Mouse (Mus musculus): Measurements from ENCODE around the gene Uqcc1. TPM values are rescaled to one million over a fixed set of nuclear protein-coding genes. Genes with fewer than 3 reads are reported as not detected.

The Uqcc1 gene
- total and polyA plus RNA-seq, 3 experiments = 35.3 to 55.2 (median 49.8) TPM

GRCm38 (mm10) chr2:155894307-155895045 is 35.6 kb downstream of the Uqcc1 start:
- DNase-seq (ENCODE audit: extremely low read depth) = no peak
- no peak overlapping the region for H3K27ac ChIP-seq (ENCODE audit: insufficient read depth, low read depth)
- no peak overlapping the region for H3K9ac ChIP-seq (ENCODE audit: insufficient read depth, low read depth)
- no peak overlapping the region for H3K4me3 ChIP-seq (replicated peaks in 1 of 3; ENCODE audit: low read depth in 2 of 3, low read length in 2 of 3, poor library complexity in 1 of 3)
- H3K9me3 ChIP-seq (replicated peaks; ENCODE audit: low read length) = no peaks in the 10 kb centered on the region
- no peak for TF ChIP-seq SIN3A (IDR thresholded peaks at IDR 0.05; ENCODE audit: low read length)
- no peak for TF ChIP-seq TCF12 (IDR thresholded peaks at IDR 0.05; ENCODE audit: low read depth, low read length)
- no peak for TF ChIP-seq MXI1 (IDR thresholded peaks at IDR 0.05; ENCODE audit: low read depth, low read length)
- TF ChIP-seq TBP (conservative IDR thresholded peaks at IDR 0.05; ENCODE audit: low read depth, low read length) = no peak
- no peak for TF ChIP-seq PAX5 (IDR thresholded peaks at IDR 0.05; ENCODE audit: low read length)
- TF ChIP-seq USF2 (conservative IDR thresholded peaks at IDR 0.05; ENCODE audit: low read depth, low read length) = no peak
- no peak for TF ChIP-seq KAT2A (IDR thresholded peaks at IDR 0.05; ENCODE audit: insufficient replicate concordance, low read length)
- no peak for TF ChIP-seq ZMIZ1 (IDR thresholded peaks at IDR 0.05; ENCODE audit: low read depth, low read length)
- TF ChIP-seq ELF1 (IDR thresholded peaks at IDR 0.05; ENCODE audit: low read depth, low read length) = no peak
- no peak for TF ChIP-seq BHLHE40 (IDR thresholded peaks at IDR 0.05; ENCODE audit: low read depth, low read length)
- no peak for TF ChIP-seq CTCF (conservative IDR thresholded peaks at IDR 0.05 in 1 of 2, IDR thresholded peaks at IDR 0.05 in 1 of 2; ENCODE audit: low read depth in 2 of 2, low read length in 2 of 2)
- no peak for TF ChIP-seq NELFE (IDR thresholded peaks at IDR 0.05; ENCODE audit: low read depth, low read length)
- no peak for TF ChIP-seq ZKSCAN1 (IDR thresholded peaks at IDR 0.05; ENCODE audit: borderline replicate concordance, low read depth, low read length)
- TF ChIP-seq ZC3H11A (IDR thresholded peaks at IDR 0.05; ENCODE audit: low read depth, low read length) = no peak
- no peak for TF ChIP-seq MAFK (IDR thresholded peaks at IDR 0.05; ENCODE audit: insufficient replicate concordance, low read length)
- TF ChIP-seq MAZ (IDR thresholded peaks at IDR 0.05; ENCODE audit: low read depth, low read length) = no peak
- no peak for TF ChIP-seq CHD1 (IDR thresholded peaks at IDR 0.05; ENCODE audit: low read depth, low read length)
- no peak for TF ChIP-seq MEF2A (IDR thresholded peaks at IDR 0.05; ENCODE audit: borderline replicate concordance, low read depth, low read length)
- TF ChIP-seq RCOR1 (conservative IDR thresholded peaks at IDR 0.05; ENCODE audit: low read depth, low read length) = no peak
- TF ChIP-seq EP300 (IDR thresholded peaks at IDR 0.05; ENCODE audit: low read length) = no peak
- H3K4me2 ChIP-seq (ENCODE audit: insufficient read depth, low read depth, poor library complexity, severe bottlenecking) = no peak overlapping the region
- no peaks in the 10 kb centered on the region for H3K27me3 ChIP-seq (replicated peaks)
- dilution Hi-C loops (cut with MboI; ENCODE audit: extremely low pct_ligation_motif_present, extremely low pct_unique_long_range_greater_than_20kb, low sequenced_read_pairs) = no loop called here
- no peaks in the 10 kb centered on the region for H3K79me2 ChIP-seq (replicated peaks; ENCODE audit: control insufficient read depth, extremely low read depth, insufficient read depth, poor library complexity, severe bottlenecking)
- H3K36me3 ChIP-seq (replicated peaks in 1 of 2; ENCODE audit: control insufficient read depth in 1 of 2, insufficient read depth in 1 of 2, low read length in 1 of 2) = peaks cover 18 to 82% of the 10 kb centered on the region in 2 experiments
- in situ Hi-C loops (cut with MboI; ENCODE audit: low pct_ligation_motif_present, low pct_unique_long_range_greater_than_20kb, low sequenced_read_pairs) = no loop called here
- H3K4me1 ChIP-seq (ENCODE audit: control insufficient read depth in 1 of 2, insufficient read depth in 2 of 2) = no peaks in the 10 kb centered on the region

DNA sequence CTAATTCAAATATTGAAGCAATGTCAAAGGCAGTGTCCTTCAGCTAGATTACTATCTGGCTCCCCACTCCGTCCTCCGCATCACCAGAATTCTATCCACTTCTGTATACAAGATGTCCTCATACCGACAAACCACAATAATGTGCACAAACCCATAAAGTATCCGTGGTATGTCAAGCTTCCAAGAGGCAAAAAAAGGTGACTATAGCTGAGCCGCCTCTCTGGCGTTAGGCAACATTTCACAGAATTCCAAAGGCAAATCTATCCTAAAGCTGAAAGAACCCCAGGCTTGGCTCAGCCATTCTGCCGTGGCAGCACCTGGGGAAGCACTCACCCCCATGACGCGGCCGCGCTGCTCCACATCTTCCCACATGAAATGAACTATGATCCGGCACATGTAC is 43.3 kb downstream of the Uqcc1 start:
- H3K4me2 ChIP-seq (ENCODE audit: insufficient read depth, low read depth, poor library complexity, severe bottlenecking) = no peak overlapping the region
- H3K27me3 ChIP-seq (replicated peaks) = no peaks in the 10 kb centered on the region
- dilution Hi-C loops (cut with MboI; ENCODE audit: extremely low pct_ligation_motif_present, extremely low pct_unique_long_range_greater_than_20kb, low sequenced_read_pairs) = no loop called here
- no peak overlapping the region for H3K4me3 ChIP-seq (replicated peaks in 1 of 3; ENCODE audit: low read depth in 2 of 3, low read length in 2 of 3, poor library complexity in 1 of 3)
- no peak for DNase-seq (ENCODE audit: extremely low read depth)
- no peak for TF ChIP-seq NELFE (IDR thresholded peaks at IDR 0.05; ENCODE audit: low read depth, low read length)
- no peak for TF ChIP-seq USF2 (conservative IDR thresholded peaks at IDR 0.05; ENCODE audit: low read depth, low read length)
- no peak for TF ChIP-seq TBP (conservative IDR thresholded peaks at IDR 0.05; ENCODE audit: low read depth, low read length)
- TF ChIP-seq JUN (IDR thresholded peaks at IDR 0.05; ENCODE audit: insufficient read depth, low read depth, low read length) = no peak
- no peak for TF ChIP-seq MYC (IDR thresholded peaks at IDR 0.05; ENCODE audit: low read depth, low read length)
- TF ChIP-seq RCOR1 (conservative IDR thresholded peaks at IDR 0.05; ENCODE audit: low read depth, low read length) = no peak
- no peak for TF ChIP-seq ZKSCAN1 (IDR thresholded peaks at IDR 0.05; ENCODE audit: borderline replicate concordance, low read depth, low read length)
- no peak for TF ChIP-seq ELF1 (IDR thresholded peaks at IDR 0.05; ENCODE audit: low read depth, low read length)
- TF ChIP-seq USF1 (IDR thresholded peaks at IDR 0.05; ENCODE audit: low read depth, low read length) = no peak
- TF ChIP-seq ZMIZ1 (IDR thresholded peaks at IDR 0.05; ENCODE audit: low read depth, low read length) = no peak
- no peak for TF ChIP-seq KAT2A (IDR thresholded peaks at IDR 0.05; ENCODE audit: insufficient replicate concordance, low read length)
- TF ChIP-seq JUND (conservative IDR thresholded peaks at IDR 0.05; ENCODE audit: low read depth, low read length) = no peak
- no peak for TF ChIP-seq HCFC1 (IDR thresholded peaks at IDR 0.05; ENCODE audit: low read depth, low read length)
- TF ChIP-seq MAX (IDR thresholded peaks at IDR 0.05; ENCODE audit: low read length) = no peak
- TF ChIP-seq MEF2A (IDR thresholded peaks at IDR 0.05; ENCODE audit: borderline replicate concordance, low read depth, low read length) = no peak
- no peaks in the 10 kb centered on the region for H3K79me2 ChIP-seq (replicated peaks; ENCODE audit: control insufficient read depth, extremely low read depth, insufficient read depth, poor library complexity, severe bottlenecking)
- no peak overlapping the region for H3K9ac ChIP-seq (ENCODE audit: insufficient read depth, low read depth)
- in situ Hi-C loops (cut with MboI; ENCODE audit: low pct_ligation_motif_present, low pct_unique_long_range_greater_than_20kb, low sequenced_read_pairs) = no loop called here
- H3K36me3 ChIP-seq (replicated peaks in 1 of 2; ENCODE audit: control insufficient read depth in 1 of 2, insufficient read depth in 1 of 2, low read length in 1 of 2) = peaks cover 35 to 80% of the 10 kb centered on the region in 2 experiments
- no peaks in the 10 kb centered on the region for H3K9me3 ChIP-seq (replicated peaks; ENCODE audit: low read length)
- no peaks in the 10 kb centered on the region for H3K4me1 ChIP-seq (ENCODE audit: control insufficient read depth in 1 of 2, insufficient read depth in 2 of 2)
- no peak overlapping the region for H3K27ac ChIP-seq (ENCODE audit: insufficient read depth, low read depth)

Data from CH12.LX (cell line).